Mouse (Mus musculus) embryonic facial prominence, embryonic 13.5 days (tissue): ENCODE results near the gene Pmp22. TPM values are rescaled to one million over a fixed set of nuclear protein-coding genes. Genes with fewer than 3 reads are reported as not detected.

Source experiments
- ATAC-seq: fragments of 200-750 bp; cut with Nextera tagmentation; 2 replicates; pipeline ENCODE4 v1.8.0; 2017; ENCODE audit warnings: low read depth; ENCODE audit not compliant: insufficient number of reproducible peaks, insufficient read depth, low FRiP score, low TSS enrichment
- H3K27ac ChIP-seq: fragments of 300-500 bp; sonication (generic); 2 replicates; pipeline ENCODE4 v1.5.1; 2015; ENCODE audit warnings: moderate library complexity, mild to moderate bottlenecking, inconsistent platforms
- H3K27me3 ChIP-seq: fragments of 300-500 bp; sonication (generic); 2 replicates; pipeline ENCODE4 v1.6.1; 2015; ENCODE audit warnings: mild to moderate bottlenecking, inconsistent platforms
- H3K36me3 ChIP-seq: fragments of 300-500 bp; sonication (generic); 2 replicates; pipeline ENCODE4 v1.6.1; 2015; ENCODE audit warnings: mild to moderate bottlenecking, inconsistent platforms
- H3K4me1 ChIP-seq: fragments of 300-500 bp; sonication (generic); 2 replicates; pipeline ENCODE4 v1.6.1; 2015; ENCODE audit warnings: inconsistent platforms
- H3K4me2 ChIP-seq: fragments of 300-500 bp; sonication (generic); 2 replicates; pipeline ENCODE4 v1.6.1; 2015; ENCODE audit warnings: moderate library complexity, mild to moderate bottlenecking, inconsistent platforms
- H3K4me3 ChIP-seq: fragments of 300-500 bp; sonication (generic); 2 replicates; pipeline ENCODE4 v1.5.1; 2015; ENCODE audit warnings: mild to moderate bottlenecking, inconsistent platforms
- H3K9ac ChIP-seq: fragments of 300-500 bp; sonication (generic); 2 replicates; pipeline ENCODE4 v1.6.1; 2015; ENCODE audit warnings: mild to moderate bottlenecking, inconsistent platforms
- H3K9me3 ChIP-seq: fragments of 300-500 bp; sonication (generic); 2 replicates; pipeline ENCODE4 v1.6.1; 2016; ENCODE audit warnings: inconsistent platforms
- WGBS: fragments of 180-500 bp; shearing (Covaris S2); methylation state at CpG from one replicate; pipeline ENCODE4 v1.1.7; 2015; ENCODE audit warnings: mixed read lengths; 5-methylcytosine and 5-hydroxymethylcytosine counted together
- polyA plus RNA-seq: library from polyadenylated mRNA; unstranded; fragments of >200 nt; fragmentation: Nextera tagmentation; extraction: Ambion mirVana; gene quantifications from 2 replicates; pipeline ENCODE4 v1.2.1, GENCODE M21; 2015

The Pmp22 gene
- polyA plus RNA-seq, 1 experiment from 2014 or later = 127 TPM

DNA sequence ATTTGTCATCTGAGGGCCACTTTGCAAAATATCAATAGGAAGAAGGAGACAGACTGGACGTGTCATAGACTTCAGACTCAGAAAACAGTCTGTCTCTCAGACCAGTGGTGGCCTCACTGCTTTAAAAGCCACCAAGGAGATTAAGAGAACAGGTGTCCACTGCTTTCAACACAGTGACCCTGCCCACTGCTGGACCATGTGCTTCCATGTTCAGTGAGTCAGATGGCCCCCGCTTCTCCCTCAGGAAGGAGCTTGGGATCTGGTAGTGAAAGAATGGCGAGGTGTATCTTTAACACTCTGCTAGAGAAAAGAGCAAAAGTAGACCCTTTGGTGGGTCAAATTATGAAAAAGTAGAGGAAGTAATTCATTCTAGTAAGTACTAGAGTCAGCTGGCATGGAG is 18.5 kb upstream of the Pmp22 start:
- no peaks in the 10 kb centered on the region for H3K27me3 ChIP-seq
- H3K9ac ChIP-seq = no peak overlapping the region
- ATAC-seq = no peak
- peaks cover 8% of the 10 kb centered on the region for H3K4me1 ChIP-seq
- H3K4me3 ChIP-seq = no peak overlapping the region
- H3K9me3 ChIP-seq = no peaks in the 10 kb centered on the region
- no peak overlapping the region for H3K27ac ChIP-seq
- 81% methylated on average over 3 of the region's 3 CpGs for WGBS
- H3K4me2 ChIP-seq = no peak overlapping the region
- H3K36me3 ChIP-seq = no peaks in the 10 kb centered on the region

DNA sequence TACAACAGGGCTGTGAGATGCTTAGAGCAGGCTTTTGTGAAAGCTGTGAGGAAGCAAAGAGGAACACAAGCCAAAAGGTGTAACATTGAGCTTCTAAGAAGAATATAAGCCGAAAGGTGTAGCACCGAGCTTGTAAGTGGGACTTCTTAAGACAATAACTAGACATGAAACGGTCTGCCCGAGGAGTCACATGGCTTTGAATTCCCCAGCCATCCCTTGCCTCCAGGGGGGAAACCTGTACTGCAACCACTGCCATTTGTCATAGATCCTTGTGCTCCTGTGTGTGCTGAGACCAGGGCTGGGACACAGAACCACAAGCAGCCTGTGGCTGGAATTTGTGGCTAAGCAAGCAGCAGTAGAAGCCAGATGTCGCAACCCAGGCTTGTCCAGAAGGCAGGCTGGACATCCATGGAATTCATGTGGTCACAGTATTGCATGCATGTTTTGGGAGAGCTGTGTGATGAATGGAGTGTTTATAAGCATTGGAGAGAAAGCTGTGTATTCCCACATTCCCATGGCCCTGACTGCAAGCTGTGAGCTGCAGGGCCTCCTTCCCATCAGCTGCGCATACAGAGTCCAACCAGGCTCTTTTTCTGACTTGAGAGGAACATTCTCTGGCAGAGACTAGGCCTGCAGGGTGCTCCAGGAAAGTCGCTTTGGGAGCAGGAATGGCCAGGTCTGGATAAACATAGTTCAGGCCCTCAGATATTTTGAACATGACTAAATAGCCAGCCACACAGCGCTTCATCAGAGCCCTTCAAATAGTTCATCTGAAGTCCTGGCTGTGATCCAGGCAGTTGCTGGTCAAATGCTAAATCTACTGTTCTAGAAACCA is 13.8 kb upstream of the Pmp22 start:
- 74% methylated on average over 8 of the region's 8 CpGs for WGBS
- H3K27me3 ChIP-seq = no peaks in the 10 kb centered on the region
- no peak for ATAC-seq
- no peaks in the 10 kb centered on the region for H3K36me3 ChIP-seq
- no peak overlapping the region for H3K9ac ChIP-seq
- H3K27ac ChIP-seq = no peak overlapping the region; the same call in 1 of the 2 replicates
- no peak overlapping the region for H3K4me3 ChIP-seq
- no peak overlapping the region for H3K4me2 ChIP-seq
- H3K4me1 ChIP-seq = peaks cover 11% of the 10 kb centered on the region
- no peaks in the 10 kb centered on the region for H3K9me3 ChIP-seq

- no peak overlapping the region for H3K27ac ChIP-seq
- H3K27me3 ChIP-seq = no peaks in the 10 kb centered on the region
- H3K4me2 ChIP-seq = no peak overlapping the region
- H3K9ac ChIP-seq = no peak overlapping the region
- H3K4me3 ChIP-seq = no peak overlapping the region
- peaks cover 11% of the 10 kb centered on the region for H3K4me1 ChIP-seq
- no peak for ATAC-seq
- WGBS = 88% methylated on average over 5 of the region's 5 CpGs
- H3K36me3 ChIP-seq = no peaks in the 10 kb centered on the region
- H3K9me3 ChIP-seq = no peaks in the 10 kb centered on the region
These were observed 12.1 kb upstream of the Pmp22 start for GRCm38 (mm10) chr11:63116652-63117051.

- no peak for ATAC-seq
- Histone ChIP-seq H3K9me3 (no peaks in the 10 kb centered on the region), H3K36me3 (no peaks in the 10 kb centered on the region), H3K27me3 (no peaks in the 10 kb centered on the region), H3K4me3 (no peak overlapping the region), H3K27ac (no peak overlapping the region), H3K4me1 (peaks cover 14% of the 10 kb centered on the region), H3K9ac (no peak overlapping the region), H3K4me2 (no peak overlapping the region)
- WGBS = 59% methylated on average over 1 of the region's 1 CpGs
These were observed 11.5 kb upstream of the Pmp22 start for GRCm38 (mm10) chr11:63117266-63117665.

DNA sequence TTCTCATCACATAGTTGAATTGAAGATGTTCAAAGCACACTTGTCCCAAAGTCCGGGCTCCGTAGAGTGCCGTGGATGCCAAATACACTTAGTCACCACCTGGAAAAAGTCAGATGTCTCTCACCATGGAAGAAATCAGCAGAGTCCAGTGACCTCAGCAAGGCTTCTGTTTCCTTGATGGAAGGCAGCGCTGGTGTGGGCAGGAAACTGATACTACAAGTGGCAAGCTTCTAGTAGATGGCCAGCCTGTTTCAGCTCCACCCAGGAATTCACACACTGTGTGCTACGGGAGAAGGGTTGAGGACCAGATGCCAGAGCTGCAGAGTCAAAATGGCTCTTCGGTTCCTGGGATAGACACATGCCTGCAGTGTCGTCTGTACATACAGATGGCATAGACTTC is 9.0 kb upstream of the Pmp22 start:
- 85% methylated on average over 7 of the region's 7 CpGs for WGBS
- peaks cover 25% of the 10 kb centered on the region for H3K4me1 ChIP-seq
- peaks cover 3% of the 10 kb centered on the region; the same call in 1 of the 2 replicates for H3K27me3 ChIP-seq

GRCm38 (mm10) chr11:63122249-63122648 is 6.5 kb upstream of the Pmp22 start:
- Histone ChIP-seq H3K27ac (no peak overlapping the region), H3K9me3 (no peaks in the 10 kb centered on the region), H3K4me2 (no peak overlapping the region), H3K9ac (no peak overlapping the region), H3K27me3 (peaks cover 3% of the 10 kb centered on the region; the same call in 1 of the 2 replicates), H3K36me3 (no peaks in the 10 kb centered on the region), H3K4me3 (no peak overlapping the region), H3K4me1 (peaks cover 25% of the 10 kb centered on the region)
- WGBS = 40% methylated on average over 2 of the region's 2 CpGs
- no peak for ATAC-seq

More for the DNA sequence above, 9.0 kb upstream of the Pmp22 start:
- Histone ChIP-seq H3K36me3 (no peaks in the 10 kb centered on the region), H3K4me3 (no peak overlapping the region), H3K9me3 (no peaks in the 10 kb centered on the region), H3K4me2 (no peak overlapping the region), H3K27ac (no peak overlapping the region), H3K9ac (no peak overlapping the region)
- no peak for ATAC-seq

DNA sequence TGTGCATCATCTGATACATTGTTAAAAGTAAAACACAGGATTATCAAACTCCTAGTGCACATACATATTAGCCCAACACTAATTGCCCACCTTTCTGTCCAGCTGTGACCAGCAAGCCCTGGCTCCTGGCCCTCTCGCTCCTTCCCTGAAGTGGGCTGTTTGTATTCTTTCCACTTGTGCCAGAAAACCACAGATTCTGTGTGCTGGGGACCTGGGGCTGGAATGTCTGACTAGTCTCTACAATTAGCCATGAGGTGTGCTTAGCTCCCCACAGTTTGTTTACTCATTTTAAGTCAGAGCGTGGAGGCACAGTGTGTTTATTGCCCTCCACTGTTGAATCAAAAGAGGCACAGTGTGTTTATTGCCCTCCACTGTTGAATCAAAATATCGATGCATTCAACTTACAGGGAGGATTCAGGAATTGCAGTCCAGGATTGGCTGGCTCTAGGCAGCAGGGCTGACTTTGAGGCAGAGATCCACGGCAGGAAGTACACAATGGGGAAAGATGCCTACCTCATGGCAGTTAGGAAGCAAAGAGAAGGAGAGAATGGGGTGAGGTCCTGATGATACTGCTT is 5.9 kb upstream of the Pmp22 start:
- no peak for ATAC-seq
- Histone ChIP-seq H3K4me3 (no peak overlapping the region), H3K9me3 (no peaks in the 10 kb centered on the region), H3K27me3 (peaks cover 3% of the 10 kb centered on the region; the same call in 1 of the 2 replicates), H3K27ac (no peak overlapping the region), H3K9ac (no peak overlapping the region), H3K4me2 (no peak overlapping the region), H3K4me1 (peaks cover 25% of the 10 kb centered on the region), H3K36me3 (no peaks in the 10 kb centered on the region)
- WGBS = 67% methylated on average over 4 of the region's 4 CpGs

DNA sequence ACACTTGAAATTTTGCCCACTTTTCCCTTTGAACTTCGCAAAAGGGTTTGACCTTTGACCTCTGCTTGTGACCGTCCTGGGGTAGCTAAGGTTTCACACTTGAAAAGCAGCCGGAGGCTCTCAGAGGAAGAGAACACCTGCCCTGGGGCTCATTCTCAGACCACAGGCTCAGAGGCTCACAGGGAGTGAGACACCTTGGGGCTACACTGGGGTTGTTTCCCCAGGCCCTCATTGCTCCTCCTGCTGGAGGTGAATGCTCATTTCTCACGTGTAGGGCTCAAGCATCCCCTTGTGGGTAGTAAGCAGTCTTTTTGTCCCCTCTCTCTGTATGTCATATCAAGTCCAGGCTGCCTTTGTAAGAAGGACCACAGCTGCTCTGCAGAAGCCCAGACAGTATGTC is 4.5 kb upstream of the Pmp22 start:
- H3K9ac ChIP-seq = no peak overlapping the region
- H3K27ac ChIP-seq = no peak overlapping the region
- peaks cover 25% of the 10 kb centered on the region for H3K4me1 ChIP-seq
- peaks cover 15% of the 10 kb centered on the region for H3K27me3 ChIP-seq
- H3K4me3 ChIP-seq = no peak overlapping the region
- H3K4me2 ChIP-seq = no peak overlapping the region
- ATAC-seq = no peak
- no peaks in the 10 kb centered on the region for H3K9me3 ChIP-seq
- H3K36me3 ChIP-seq = no peaks in the 10 kb centered on the region
- 14% methylated on average over 4 of the region's 4 CpGs for WGBS

GRCm38 (mm10) chr11:63125832-63126456 is 2.8 kb upstream of the Pmp22 start:
- Histone ChIP-seq H3K4me3 (no peak overlapping the region), H3K4me2 (no peak overlapping the region), H3K27ac (no peak overlapping the region), H3K36me3 (no peaks in the 10 kb centered on the region), H3K9ac (no peak overlapping the region), H3K4me1 (peaks cover 36% of the 10 kb centered on the region), H3K9me3 (no peaks in the 10 kb centered on the region), H3K27me3 (peaks cover 31% of the 10 kb centered on the region)
- 35% methylated on average over 5 of the region's 5 CpGs for WGBS
- ATAC-seq = no peak

DNA sequence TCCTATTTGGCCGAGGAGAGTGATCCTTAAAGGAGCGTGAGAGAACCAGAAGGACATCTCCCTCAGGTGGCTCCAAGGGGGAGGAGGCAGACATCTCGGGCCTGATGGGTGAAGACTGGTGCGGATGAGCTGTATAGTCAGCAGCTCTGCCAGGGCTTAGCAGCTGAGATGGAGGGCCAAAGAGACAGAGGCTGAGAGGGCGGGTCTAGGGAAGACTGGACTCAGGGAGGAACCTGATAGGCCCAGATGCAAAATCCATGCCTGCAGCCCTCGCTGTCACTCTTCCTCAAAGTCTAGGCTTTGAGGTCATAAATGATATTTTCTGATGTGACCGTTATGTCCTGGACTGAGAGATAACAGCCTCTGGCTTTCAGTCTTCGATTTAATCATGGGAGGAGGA is 1.8 kb upstream of the Pmp22 start:
- 74% methylated on average over 8 of the region's 8 CpGs for WGBS
- no peak overlapping the region for H3K9ac ChIP-seq
- H3K4me3 ChIP-seq = no peak overlapping the region
- peaks cover 40% of the 10 kb centered on the region for H3K27me3 ChIP-seq
- H3K9me3 ChIP-seq = no peaks in the 10 kb centered on the region
- ATAC-seq = no peak
- no peak overlapping the region for H3K27ac ChIP-seq
- H3K4me1 ChIP-seq = peaks cover 43% of the 10 kb centered on the region
- no peaks in the 10 kb centered on the region for H3K36me3 ChIP-seq
- H3K4me2 ChIP-seq = no peak overlapping the region

DNA sequence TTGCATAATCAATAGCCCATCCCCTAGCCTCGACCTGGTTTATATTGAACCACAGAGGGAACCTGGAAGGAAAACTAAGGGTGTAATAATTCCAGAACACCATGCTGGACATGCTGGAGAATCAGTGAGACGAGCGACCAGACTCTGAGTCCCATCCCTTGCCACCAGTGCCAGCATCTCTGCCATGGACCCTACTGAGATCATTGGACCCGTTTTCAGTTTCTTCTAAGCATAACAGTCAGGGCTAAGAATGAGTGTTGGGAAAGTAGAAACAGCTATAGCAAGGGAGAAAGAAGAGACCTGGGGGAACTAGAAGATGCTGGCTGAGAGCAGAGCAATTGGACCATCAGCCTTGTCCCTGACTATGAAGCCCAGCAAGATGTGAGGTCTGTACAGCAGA is 1.3 kb upstream of the Pmp22 start:
- H3K4me3 ChIP-seq = no peak overlapping the region
- no peak overlapping the region for H3K27ac ChIP-seq
- no peak overlapping the region for H3K9ac ChIP-seq
- no peak overlapping the region for H3K4me2 ChIP-seq
- peaks cover 45% of the 10 kb centered on the region for H3K4me1 ChIP-seq
- H3K27me3 ChIP-seq = peaks cover 45% of the 10 kb centered on the region
- no peaks in the 10 kb centered on the region for H3K9me3 ChIP-seq
- no peaks in the 10 kb centered on the region for H3K36me3 ChIP-seq
- no peak for ATAC-seq
- 91% methylated on average over 4 of the region's 4 CpGs for WGBS

DNA sequence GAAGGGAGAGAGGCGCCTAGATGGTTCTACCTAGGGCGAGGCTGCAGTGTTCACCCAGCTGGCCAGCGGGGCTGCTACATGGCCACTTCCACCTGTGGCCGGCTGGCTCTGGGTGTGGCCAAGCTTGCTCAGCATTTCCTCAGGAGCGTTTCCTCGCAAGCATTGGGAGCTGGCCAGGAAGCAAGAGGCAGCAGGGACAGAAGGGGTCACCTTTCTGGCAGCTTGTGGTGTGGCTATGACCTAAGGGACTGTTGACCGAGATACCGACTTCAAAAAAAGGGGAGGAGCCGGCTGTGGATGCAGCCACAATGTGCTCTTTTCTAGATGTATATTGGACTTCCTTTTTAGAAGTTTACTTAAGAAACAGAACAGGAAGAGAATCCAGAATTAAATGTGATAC is 593 bp downstream of the Pmp22 start:
- no peak overlapping the region for H3K9ac ChIP-seq
- H3K36me3 ChIP-seq = peaks cover 3% of the 10 kb centered on the region; the same call in 1 of the 2 replicates
- no peak for ATAC-seq
- peaks cover 51% of the 10 kb centered on the region for H3K4me1 ChIP-seq
- H3K27me3 ChIP-seq = peaks cover 57% of the 10 kb centered on the region
- no peak overlapping the region for H3K4me2 ChIP-seq
- 51% methylated on average over 9 of the region's 9 CpGs for WGBS
- H3K4me3 ChIP-seq = no peak overlapping the region
- H3K27ac ChIP-seq = no peak overlapping the region
- no peaks in the 10 kb centered on the region for H3K9me3 ChIP-seq
